In the genomic region with DNA sequence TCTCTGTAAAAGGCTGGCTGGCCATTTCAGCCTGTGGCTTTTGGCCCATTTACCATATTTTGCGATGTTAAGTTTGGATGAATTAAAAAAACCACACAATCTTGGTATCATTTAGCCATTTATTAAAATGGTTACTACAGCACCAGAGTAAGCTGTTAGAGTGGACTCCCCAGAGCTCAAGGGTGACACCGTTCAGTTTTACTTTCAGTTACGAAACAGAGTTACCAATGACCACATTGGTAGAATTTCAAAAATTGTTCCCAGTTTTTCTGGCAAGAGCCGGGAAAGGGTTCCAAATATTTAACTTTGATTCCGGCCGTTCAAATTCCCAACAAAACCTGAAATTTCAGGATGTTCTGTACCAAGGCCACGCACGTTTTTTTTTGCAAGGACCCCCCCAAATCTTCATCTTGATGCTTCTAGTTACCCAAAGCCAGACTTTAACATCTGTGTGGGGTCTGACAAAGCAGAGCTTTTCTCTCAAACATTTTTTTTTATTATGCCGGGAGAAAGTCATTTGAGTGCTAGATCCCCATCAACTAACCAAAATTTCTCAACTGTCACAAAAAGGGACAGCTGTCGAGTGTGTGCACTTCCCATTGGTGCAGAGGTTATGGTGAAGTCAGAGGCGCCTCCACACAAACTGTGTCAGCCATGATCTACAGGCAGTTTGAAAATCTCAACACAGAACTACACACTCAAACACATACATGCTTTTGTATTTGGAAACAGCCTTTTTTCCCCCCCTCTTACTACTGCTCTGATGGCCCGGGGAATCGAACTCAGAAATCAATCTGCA, we compare ENCODE assay signal across 8 mouse cellular contexts. TPM values are rescaled to one million over a fixed set of nuclear protein-coding genes. Genes with fewer than 3 reads are reported as not detected.
DNase-seq lines count a peak whose midpoint lies in the region; ATAC-seq and TF ChIP-seq lines count a peak whose summit lies in the region.

No protein-coding gene starts in this region.

- no peaks in the 10 kb centered on the region for H3K9me3 ChIP-seq in forebrain, postnatal 0 days (ENCODE audit: low read length)
- no peaks in the 10 kb centered on the region for H3K9me3 ChIP-seq in liver, embryonic 13.5 days (replicated peaks)

- no peak for ATAC-seq in forebrain, postnatal 0 days
- no peak for ATAC-seq in liver, embryonic 13.5 days (ENCODE audit: low read depth)

- no peak for TF ChIP-seq CTCF in forebrain, postnatal 0 days (IDR thresholded peaks at IDR 0.05; ENCODE audit: low read depth)

- peak overlapping the region; percentile 67 for H3K4me2 ChIP-seq in forebrain, postnatal 0 days (ENCODE audit: low read depth)
- peak overlapping the region; percentile 93 for H3K4me2 ChIP-seq in liver, embryonic 13.5 days

- peak overlapping the region; percentile 88 for H3K4me3 ChIP-seq in forebrain, postnatal 0 days (ENCODE audit: low read depth, low read length)
- H3K4me3 ChIP-seq in liver, embryonic 13.5 days (replicated peaks) = peak overlapping the region; percentile 95

- no peak overlapping the region for H3K27ac ChIP-seq in forebrain, postnatal 0 days (ENCODE audit: low read depth, low read length)
- peak overlapping the region; percentile 29; the same call in 1 of the 2 replicates for H3K27ac ChIP-seq in liver, embryonic 13.5 days

- 45% methylated on average over 13 of the region's 13 CpGs for WGBS in forebrain, postnatal 0 days
- WGBS in liver, embryonic 13.5 days (ENCODE audit: insufficient replicate concordance) = 70% methylated on average over 13 of the region's 13 CpGs

- H3K27me3 ChIP-seq in forebrain, postnatal 0 days (ENCODE audit: insufficient read depth, low read length) = no peaks in the 10 kb centered on the region
- H3K27me3 ChIP-seq in liver, embryonic 13.5 days = 0 out of 2 replicates have a peak, but pooled peaks cover 6% of the 10 kb centered on the region

- DNase-seq in adrenal gland, adult 2 months = peak; percentile 26
- no peak for DNase-seq in adrenal gland, postnatal 25 days
- peak; percentile 48 for DNase-seq in CD4-positive, CD25-positive, alpha-beta regulatory T cell, adult 2 months (ENCODE audit: low read depth, low spot score)
- DNase-seq in forebrain, postnatal 0 days = no peak
- DNase-seq in liver, embryonic 13.5 days = no peak
- DNase-seq in urinary bladder, postnatal 10 days (ENCODE audit: low spot score) = no peak
- no peak for DNase-seq in gastrocnemius, postnatal 10 days
- no peak for DNase-seq in kidney, adult 8-10 months

- H3K4me1 ChIP-seq in forebrain, postnatal 0 days (ENCODE audit: insufficient read depth) = peaks cover 10% of the 10 kb centered on the region; the same call in 1 of the 2 replicates
- H3K4me1 ChIP-seq in liver, embryonic 13.5 days (replicated peaks) = peaks cover 37% of the 10 kb centered on the region

- peak overlapping the region; percentile 25 for H3K9ac ChIP-seq in forebrain, postnatal 0 days
- peak overlapping the region; percentile 98 for H3K9ac ChIP-seq in liver, embryonic 13.5 days

- peaks cover 45% of the 10 kb centered on the region for H3K36me3 ChIP-seq in forebrain, postnatal 0 days (ENCODE audit: insufficient read depth)
- H3K36me3 ChIP-seq in liver, embryonic 13.5 days = peaks cover 66% of the 10 kb centered on the region

RNA-seq across cellular contexts. Expression of a gene that starts 2.8 kb away (rescaled TPM):
- total RNA-seq in adrenal gland, adult 2 months (2021) = 100 to 1,000 TPM; 113 to 208 TPM
- 20.4 and 30.4 TPM in 2 replicates for polyA plus RNA-seq in adrenal gland, adult 2 months (2012; rRNA removed)
- 150 and 180 TPM in 2 replicates for total RNA-seq in adrenal gland, postnatal 25 days (2021)
- total RNA-seq in forebrain, postnatal 0 days (2014; rRNA removed) = 80.9 and 107 TPM in 2 replicates
- polyA plus RNA-seq in forebrain, postnatal 0 days (2015; fragmentation: Nextera tagmentation; extraction: Ambion mirVana) = 69.8 and 78.4 TPM in 2 replicates
- polyA plus RNA-seq in liver, embryonic 13.5 days (2015; fragmentation: Nextera tagmentation; extraction: Ambion mirVana) = 33.8 and 45.3 TPM in 2 replicates
- 10 to 100 TPM; 80.2 to 88.9 TPM for total RNA-seq in gastrocnemius, postnatal 10 days (2021)

RNA-seq across cellular contexts. Expression of a gene that starts 54.0 kb away (rescaled TPM):
- 10 to 100 TPM; 25.3 to 29.1 TPM for total RNA-seq in adrenal gland, adult 2 months (2021)
- 4.4 and 6.5 TPM in 2 replicates for polyA plus RNA-seq in adrenal gland, adult 2 months (2012; rRNA removed)
- total RNA-seq in adrenal gland, postnatal 25 days (2021) = 28.1 and 29.7 TPM in 2 replicates
- total RNA-seq in forebrain, postnatal 0 days (2014; rRNA removed) = 52.7 and 73.3 TPM in 2 replicates
- 67.0 and 90.2 TPM in 2 replicates for polyA plus RNA-seq in forebrain, postnatal 0 days (2015; fragmentation: Nextera tagmentation; extraction: Ambion mirVana)
- 29.6 and 40.1 TPM in 2 replicates for polyA plus RNA-seq in liver, embryonic 13.5 days (2015; fragmentation: Nextera tagmentation; extraction: Ambion mirVana)
- 1 to 10 TPM; 6.9 to 9.3 TPM for total RNA-seq in gastrocnemius, postnatal 10 days (2021)

Comparison
In these comparisons a context has a peak if more than half of its experiments do, and no peak if none do; other contexts are left out.
1. DNase-seq: peak in adrenal gland, adult 2 months (single experiment) and CD4-positive, CD25-positive, alpha-beta regulatory T cell, adult 2 months (single experiment); none in adrenal gland, postnatal 25 days (single experiment), forebrain, postnatal 0 days (single experiment), liver, embryonic 13.5 days (single experiment), urinary bladder, postnatal 10 days (single experiment), gastrocnemius, postnatal 10 days (single experiment) and kidney, adult 8-10 months (0 of 2).